Mouse (Mus musculus) olfactory bulb, adult 2 months (tissue): ENCODE measurements around the gene Farp2.

ENCODE experiments used
- CTCF ChIP-seq: fragments of 200-500 bp; IDR thresholded peaks from 2 replicates; pipeline ENCODE4 v1.5.1; 2012; ENCODE audit warnings: low read depth, mild to moderate bottlenecking, low read length, moderate library complexity; ENCODE audit not compliant: insufficient read depth
- POLR2A ChIP-seq: fragments of 200-500 bp; IDR thresholded peaks from 2 replicates; pipeline ENCODE4 v1.6.1; 2012; ENCODE audit warnings: mild to moderate bottlenecking, low read depth, low read length, moderate library complexity; ENCODE audit not compliant: insufficient read depth

DNA sequence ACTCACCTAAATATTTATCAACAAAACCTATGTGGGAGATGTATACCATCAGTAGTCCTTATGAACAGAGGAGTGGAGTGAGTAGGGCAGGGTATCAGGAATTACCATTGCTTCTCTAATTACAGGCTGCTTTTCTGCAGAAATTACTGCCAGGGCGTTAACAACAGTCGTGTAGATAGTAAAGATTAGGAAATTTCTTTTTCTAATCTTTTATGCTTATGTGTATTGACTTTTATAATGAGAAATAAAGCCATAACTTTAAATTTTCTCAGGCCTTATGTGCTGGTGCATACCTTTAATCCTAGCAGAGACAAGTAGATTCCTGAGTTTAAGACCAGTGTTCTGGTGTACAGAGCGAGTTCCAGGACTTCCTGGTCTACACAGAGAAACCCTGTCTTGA, 52.9 kb downstream of the Farp2 start:
- TF ChIP-seq CTCF, result no peak
- no peak for TF ChIP-seq POLR2A
